Mouse (Mus musculus): Measurements from ENCODE around the gene Tedc1. TPM values are rescaled to one million over a fixed set of nuclear protein-coding genes. Genes with fewer than 3 reads are reported as not detected.
"Not testable (repeated sequence)": the region's sequence is repeated elsewhere in the genome, so short reads cannot be mapped to it uniquely, and the experiment has no call there.

Tedc1 gene
- polyA plus RNA-seq, 1 experiment: 23.8 TPM

- Histone ChIP-seq H3K36me3 (ENCODE audit: control insufficient read depth, insufficient read depth) (no peaks in the 10 kb centered on the region), H3K27me3 (ENCODE audit: control insufficient read depth, insufficient read depth, insufficient read length) (peaks cover 5% of the 10 kb centered on the region), H3ac (ENCODE audit: control insufficient read depth, insufficient read length, low read depth) (peak overlapping the region; percentile 26), H3K79me3 (ENCODE audit: low read depth) (no peaks in the 10 kb centered on the region), H3K4me3 (ENCODE audit: insufficient read depth, poor library complexity, severe bottlenecking) (peak overlapping the region; percentile 11), H3K79me2 (ENCODE audit: control insufficient read depth, insufficient read depth) (no peaks in the 10 kb centered on the region)
- TF ChIP-seq CEBPB (IDR thresholded peaks at IDR 0.05; ENCODE audit: low read depth): no peak
- TF ChIP-seq FOSL1 (IDR thresholded peaks at IDR 0.05; ENCODE audit: insufficient read depth, low read length, poor library complexity, severe bottlenecking): no peak
- TF ChIP-seq USF1 (IDR thresholded peaks at IDR 0.05; ENCODE audit: low read depth): no peak
- no peak for TF ChIP-seq MYOD1 (IDR thresholded peaks at IDR 0.05; ENCODE audit: control insufficient read depth, insufficient read length, low read depth)
- no peak for TF ChIP-seq MYOG (IDR thresholded peaks at IDR 0.05; ENCODE audit: control insufficient read depth, extremely low read depth, insufficient read length)
- no peak for TF ChIP-seq CTCF (IDR thresholded peaks at IDR 0.05; ENCODE audit: control insufficient read depth, insufficient read depth, insufficient read length)
- TF ChIP-seq MAX (IDR thresholded peaks at IDR 0.05): no peak
These were observed 30.2 kb downstream of the Tedc1 start for GRCm38 (mm10) chr12:113186326-113187010.

- Histone ChIP-seq H3K79me3 (ENCODE audit: low read depth) (no peaks in the 10 kb centered on the region), H3ac (ENCODE audit: control insufficient read depth, insufficient read length, low read depth) (no peak overlapping the region), H3K27me3 (ENCODE audit: control insufficient read depth, insufficient read depth, insufficient read length) (peaks cover 5% of the 10 kb centered on the region), H3K79me2 (ENCODE audit: control insufficient read depth, insufficient read depth) (no peaks in the 10 kb centered on the region), H3K36me3 (ENCODE audit: control insufficient read depth, insufficient read depth) (no peaks in the 10 kb centered on the region), H3K4me3 (ENCODE audit: insufficient read depth, poor library complexity, severe bottlenecking) (no peak overlapping the region)
- no peak for TF ChIP-seq MYOG (IDR thresholded peaks at IDR 0.05; ENCODE audit: control insufficient read depth, extremely low read depth, insufficient read length)
- TF ChIP-seq MAX (IDR thresholded peaks at IDR 0.05): no peak
- no peak for TF ChIP-seq USF1 (IDR thresholded peaks at IDR 0.05; ENCODE audit: low read depth)
- no peak for TF ChIP-seq CEBPB (IDR thresholded peaks at IDR 0.05; ENCODE audit: low read depth)
- no peak for TF ChIP-seq FOSL1 (IDR thresholded peaks at IDR 0.05; ENCODE audit: insufficient read depth, low read length, poor library complexity, severe bottlenecking)
- TF ChIP-seq MYOD1 (IDR thresholded peaks at IDR 0.05; ENCODE audit: control insufficient read depth, insufficient read length, low read depth): no peak
- TF ChIP-seq CTCF (IDR thresholded peaks at IDR 0.05; ENCODE audit: control insufficient read depth, insufficient read depth, insufficient read length): no peak
These were observed 30.8 kb downstream of the Tedc1 start for GRCm38 (mm10) chr12:113187011-113187375.

DNA sequence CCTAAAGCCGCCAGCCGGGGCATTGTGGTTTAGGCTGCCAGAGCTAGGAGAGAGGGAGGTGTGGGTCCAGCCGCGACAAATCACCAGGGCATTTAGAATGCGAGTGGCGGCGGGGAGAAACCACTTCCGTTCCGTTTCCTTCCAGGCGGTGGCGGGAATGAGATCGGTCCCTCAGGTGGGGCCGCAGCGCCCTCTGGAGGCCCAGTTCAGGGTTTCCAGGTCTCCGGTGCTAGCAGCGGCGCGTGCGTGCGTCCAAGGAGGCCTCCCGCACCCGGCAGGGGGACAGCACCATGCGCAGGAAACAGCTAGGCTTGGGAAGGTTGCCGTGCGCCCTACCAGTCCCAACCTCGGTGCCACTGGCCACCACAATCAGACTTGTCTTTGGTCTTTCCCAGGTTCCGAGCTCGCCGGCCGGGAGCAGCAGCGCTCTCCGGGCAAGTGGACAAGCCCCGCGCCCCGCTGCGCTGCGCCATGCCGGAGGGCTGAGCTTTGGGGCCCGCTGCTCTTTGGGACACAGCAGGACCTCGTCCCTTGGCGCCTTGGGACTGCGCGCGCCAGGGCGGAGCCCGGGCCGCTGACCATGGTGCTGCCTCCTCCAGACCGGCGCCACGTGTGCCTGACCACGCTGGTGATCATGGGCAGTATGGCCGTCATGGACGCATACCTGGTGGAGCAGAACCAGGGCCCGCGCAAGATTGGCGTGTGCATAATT lies 31.5 kb downstream of the Tedc1 start:
- no peak for TF ChIP-seq MYOG (IDR thresholded peaks at IDR 0.05; ENCODE audit: control insufficient read depth, extremely low read depth, insufficient read length)
- no peak for TF ChIP-seq USF1 (IDR thresholded peaks at IDR 0.05; ENCODE audit: low read depth)
- TF ChIP-seq CEBPB (IDR thresholded peaks at IDR 0.05; ENCODE audit: low read depth): no peak
- no peak for TF ChIP-seq FOSL1 (IDR thresholded peaks at IDR 0.05; ENCODE audit: insufficient read depth, low read length, poor library complexity, severe bottlenecking)
- no peak for TF ChIP-seq MYOD1 (IDR thresholded peaks at IDR 0.05; ENCODE audit: control insufficient read depth, insufficient read length, low read depth)
- TF ChIP-seq CTCF (IDR thresholded peaks at IDR 0.05; ENCODE audit: control insufficient read depth, insufficient read depth, insufficient read length): no peak
- Histone ChIP-seq H3ac (ENCODE audit: control insufficient read depth, insufficient read length, low read depth) (no peak overlapping the region), H3K79me2 (ENCODE audit: control insufficient read depth, insufficient read depth) (no peaks in the 10 kb centered on the region), H3K79me3 (ENCODE audit: low read depth) (no peaks in the 10 kb centered on the region), H3K36me3 (ENCODE audit: control insufficient read depth, insufficient read depth) (no peaks in the 10 kb centered on the region), H3K4me3 (ENCODE audit: insufficient read depth, poor library complexity, severe bottlenecking) (no peak overlapping the region), H3K27me3 (ENCODE audit: control insufficient read depth, insufficient read depth, insufficient read length) (peaks cover 5% of the 10 kb centered on the region)

DNA sequence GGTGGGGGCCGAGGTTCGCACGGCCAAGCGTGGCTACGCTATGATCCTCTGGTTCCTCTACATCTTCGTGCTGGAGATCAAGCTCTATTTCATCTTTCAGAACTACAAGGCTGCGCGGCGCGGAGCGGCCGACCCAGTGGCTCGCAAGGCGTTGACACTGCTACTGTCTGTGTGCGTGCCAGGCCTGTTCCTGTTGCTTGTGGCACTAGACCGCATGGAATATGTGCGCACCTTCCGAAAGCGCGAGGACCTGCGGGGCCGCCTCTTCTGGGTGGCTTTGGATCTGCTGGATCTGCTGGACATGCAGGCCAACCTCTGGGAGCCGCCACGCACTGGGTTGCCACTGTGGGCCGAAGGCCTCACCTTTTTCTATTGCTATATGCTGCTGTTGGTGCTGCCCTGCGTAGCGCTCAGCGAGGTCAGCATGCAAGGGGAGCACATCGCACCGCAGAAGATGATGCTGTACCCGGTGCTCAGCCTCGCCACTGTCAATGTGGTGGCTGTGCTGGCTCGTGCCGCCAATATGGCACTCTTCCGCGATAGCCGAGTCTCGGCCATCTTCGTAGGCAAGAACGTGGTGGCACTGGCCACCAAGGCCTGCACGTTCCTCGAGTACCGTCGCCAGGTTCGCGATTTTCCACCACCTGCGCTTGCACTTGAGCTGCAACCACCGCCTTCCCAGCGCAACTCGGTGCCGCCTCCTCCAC lies 32.3 kb downstream of the Tedc1 start:
- Histone ChIP-seq H3K79me3 (ENCODE audit: low read depth) (no peaks in the 10 kb centered on the region), H3K4me3 (ENCODE audit: insufficient read depth, poor library complexity, severe bottlenecking) (no peak overlapping the region)
- TF ChIP-seq MYOD1 (IDR thresholded peaks at IDR 0.05; ENCODE audit: control insufficient read depth, insufficient read length, low read depth): no peak
- TF ChIP-seq USF1 (IDR thresholded peaks at IDR 0.05; ENCODE audit: low read depth): no peak
- TF ChIP-seq MAX (IDR thresholded peaks at IDR 0.05): no peak
- TF ChIP-seq MYOG (IDR thresholded peaks at IDR 0.05; ENCODE audit: control insufficient read depth, extremely low read depth, insufficient read length): no peak
- TF ChIP-seq CTCF (IDR thresholded peaks at IDR 0.05; ENCODE audit: control insufficient read depth, insufficient read depth, insufficient read length): no peak
- TF ChIP-seq FOSL1 (IDR thresholded peaks at IDR 0.05; ENCODE audit: insufficient read depth, low read length, poor library complexity, severe bottlenecking): no peak
- no peak for TF ChIP-seq CEBPB (IDR thresholded peaks at IDR 0.05; ENCODE audit: low read depth)

GRCm38 (mm10) chr12:113193423-113193822 lies 37.2 kb downstream of the Tedc1 start:
- Histone ChIP-seq H3K79me2 (ENCODE audit: control insufficient read depth, insufficient read depth) (no peaks in the 10 kb centered on the region), H3K36me3 (ENCODE audit: control insufficient read depth, insufficient read depth) (no peaks in the 10 kb centered on the region), H3K27me3 (ENCODE audit: control insufficient read depth, insufficient read depth, insufficient read length) (no peaks in the 10 kb centered on the region), H3K4me3 (ENCODE audit: insufficient read depth, poor library complexity, severe bottlenecking) (no peak overlapping the region), H3ac (ENCODE audit: control insufficient read depth, insufficient read length, low read depth) (no peak overlapping the region), H3K79me3 (ENCODE audit: low read depth) (no peaks in the 10 kb centered on the region)
- TF ChIP-seq MAX (IDR thresholded peaks at IDR 0.05) (no peak), FOSL1 (IDR thresholded peaks at IDR 0.05; ENCODE audit: insufficient read depth, low read length, poor library complexity, severe bottlenecking) (no peak), USF1 (IDR thresholded peaks at IDR 0.05; ENCODE audit: low read depth) (no peak), CTCF (IDR thresholded peaks at IDR 0.05; ENCODE audit: control insufficient read depth, insufficient read depth, insufficient read length) (no peak), MYOD1 (IDR thresholded peaks at IDR 0.05; ENCODE audit: control insufficient read depth, insufficient read length, low read depth) (no peak), CEBPB (IDR thresholded peaks at IDR 0.05; ENCODE audit: low read depth) (no peak), MYOG (IDR thresholded peaks at IDR 0.05; ENCODE audit: control insufficient read depth, extremely low read depth, insufficient read length) (no peak)

More for the DNA sequence above, 32.3 kb downstream of the Tedc1 start:
- H3K36me3 ChIP-seq (ENCODE audit: control insufficient read depth, insufficient read depth): no peaks in the 10 kb centered on the region
- peaks cover 5% of the 10 kb centered on the region for H3K27me3 ChIP-seq (ENCODE audit: control insufficient read depth, insufficient read depth, insufficient read length)
- no peaks in the 10 kb centered on the region for H3K79me2 ChIP-seq (ENCODE audit: control insufficient read depth, insufficient read depth)
- H3ac ChIP-seq (ENCODE audit: control insufficient read depth, insufficient read length, low read depth): no peak overlapping the region

GRCm38 (mm10) chr12:113199132-113199531 lies 42.9 kb downstream of the Tedc1 start:
- H3K4me3 ChIP-seq (ENCODE audit: insufficient read depth, poor library complexity, severe bottlenecking); H3ac ChIP-seq (ENCODE audit: control insufficient read depth, insufficient read length, low read depth): not testable (repeated sequence)

More at GRCm38 (mm10) chr12:113199132-113199531, 42.9 kb downstream of the Tedc1 start:
- not testable (repeated sequence) for H3K27me3 ChIP-seq (ENCODE audit: control insufficient read depth, insufficient read depth, insufficient read length); H3K79me3 ChIP-seq (ENCODE audit: low read depth); H3K36me3 ChIP-seq (ENCODE audit: control insufficient read depth, insufficient read depth); H3K79me2 ChIP-seq (ENCODE audit: control insufficient read depth, insufficient read depth)

Measured in C2C12 (cell line).